In genomic region chr11:115478296-115478938, GRCm38 (mm10) we compare ENCODE assay signal across 25 mouse cellular contexts. TPM values are rescaled to one million over a fixed set of nuclear protein-coding genes. Genes with fewer than 3 reads are reported as not detected.
"Had no signal": no experiment of that assay in that cellular context is flagged by ENCODE, and none has a peak within 500 bp of the region (broad histone marks: within the 10 kb centered on the region; RNA-seq: fewer than 3 reads in every experiment).

No protein-coding gene starts in this region.

- H3K36me3 ChIP-seq: lung, embryonic 15.5 days; neural tube, embryonic 12.5 days had no signal

- H3K27me3 ChIP-seq: lung, embryonic 15.5 days; midbrain, embryonic 15.5 days; neural tube, embryonic 12.5 days; neural tube, embryonic 15.5 days had no signal

- DNase-seq: kidney, adult 2 months; kidney, postnatal 25 days; layer of hippocampus, adult 9-11 months; lung, adult 18-20 months; lung, postnatal 10 days; lung, postnatal 36 days; retina, postnatal 1 day; right cerebral cortex, postnatal 25 days; spleen, adult 18-20 months; thymus, postnatal 36 days had no signal

- H3K4me3 ChIP-seq: layer of hippocampus, adult 2 months; lung, embryonic 15.5 days; midbrain, embryonic 15.5 days; neural tube, embryonic 12.5 days; neural tube, embryonic 15.5 days had no signal

- H3K27ac ChIP-seq: kidney, postnatal 0 days; layer of hippocampus, adult 2 months; liver, embryonic 14.5 days; lung, embryonic 15.5 days; midbrain, embryonic 15.5 days; neural tube, embryonic 12.5 days; neural tube, embryonic 15.5 days; stomach, postnatal 0 days had no signal

- H3K9me3 ChIP-seq: lung, embryonic 15.5 days; midbrain, embryonic 15.5 days; neural tube, embryonic 12.5 days; neural tube, embryonic 15.5 days had no signal

RNA-seq across cellular contexts. Expression of gene Slc16a5, which starts 16.1 kb away (rescaled TPM):
- total RNA-seq: layer of hippocampus, adult 2 months; layer of hippocampus, postnatal 25 days; left cerebral cortex, postnatal 25 days; megakaryocyte progenitor cell, adult 5-6 weeks; megakaryocyte-erythroid progenitor cell, adult 5-6 weeks had no signal
- polyA plus RNA-seq: midbrain, embryonic 11.5 days had no signal

RNA-seq across cellular contexts. Expression of gene Trim80, which starts 38.1 kb away (rescaled TPM):
- total RNA-seq: layer of hippocampus, adult 2 months; layer of hippocampus, postnatal 25 days; left cerebral cortex, postnatal 25 days; megakaryocyte progenitor cell, adult 5-6 weeks; megakaryocyte-erythroid progenitor cell, adult 5-6 weeks had no signal
- polyA plus RNA-seq: limb, embryonic 11.5 days; lung, embryonic 15.5 days; midbrain, embryonic 11.5 days; midbrain, embryonic 15.5 days; neural tube, embryonic 12.5 days; stomach, embryonic 14.5 days had no signal
